Mouse (Mus musculus) CD4-positive, CD25-positive, alpha-beta regulatory T cell, adult 2 months (primary cell): Measurements from ENCODE around the gene Arr3.

Source experiments
- DNase-seq: peaks from one replicate; pipeline ENCODE4 v3.0.0-alpha.2; 2012; ENCODE audit warnings: low read depth, low spot score

Gene Arr3

DNA sequence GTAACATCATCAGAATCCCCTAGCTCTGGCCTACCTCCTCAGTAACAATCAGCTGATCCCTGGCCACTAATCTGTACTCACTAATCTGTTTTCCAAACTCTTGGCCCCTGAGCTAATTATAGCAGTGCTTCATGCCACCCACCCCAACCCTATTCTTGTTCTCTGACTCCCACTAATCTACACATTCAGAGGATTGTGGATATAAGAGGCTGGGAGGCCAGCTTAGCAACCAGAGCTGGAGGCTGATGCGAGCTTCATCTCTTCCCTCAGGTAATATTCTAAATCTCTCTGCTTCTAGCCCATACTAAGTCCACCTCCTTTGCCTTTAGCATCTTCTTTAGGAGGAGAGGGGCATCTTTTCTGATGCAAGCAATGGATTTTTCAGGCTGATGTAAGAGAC, at the start of gene Arr3:
Arr3 (plus strand) TSS at position 184 of the 400 bp plus-strand sequence.
- no peak for DNase-seq

DNA sequence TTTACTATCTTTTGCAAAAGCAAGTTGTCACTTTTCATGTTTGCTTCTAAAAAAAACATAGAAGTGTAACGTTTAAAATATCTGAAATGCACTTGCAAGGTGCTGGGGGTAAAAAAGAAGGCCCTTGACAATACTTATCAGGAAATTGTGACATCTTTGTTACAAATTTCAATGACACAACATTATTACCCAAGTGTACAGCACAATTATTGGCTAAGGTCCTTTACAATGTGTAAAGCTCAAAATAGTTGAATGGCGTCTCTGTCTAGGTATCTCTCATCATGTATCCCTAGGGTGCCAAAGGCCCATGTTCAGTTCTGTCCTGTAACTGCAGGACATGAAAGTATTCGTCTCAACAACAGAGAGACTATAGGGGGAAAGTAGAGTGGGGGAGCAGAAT, 49.3 kb upstream of the Arr3 start:
- no peak for DNase-seq

DNA sequence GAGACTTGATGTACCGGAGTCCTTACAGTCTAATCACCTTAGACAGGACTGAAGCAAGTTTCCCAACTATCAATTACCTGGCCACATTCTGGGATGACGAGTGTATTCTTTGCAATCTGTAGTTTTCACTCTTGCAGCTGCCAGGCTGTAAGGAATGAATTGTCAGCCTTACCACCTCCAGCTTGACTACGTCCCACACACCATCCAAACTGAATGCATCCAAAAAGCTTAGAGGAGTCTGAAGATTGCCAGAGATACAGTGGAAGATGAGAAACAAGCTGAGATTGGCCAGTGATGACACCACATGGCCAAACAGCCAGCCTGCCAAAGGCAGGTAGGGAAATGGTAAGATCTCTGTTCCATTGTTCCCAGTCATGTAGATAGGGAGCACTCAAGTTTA, 39.6 kb upstream of the Arr3 start:
- DNase-seq = no peak

DNA sequence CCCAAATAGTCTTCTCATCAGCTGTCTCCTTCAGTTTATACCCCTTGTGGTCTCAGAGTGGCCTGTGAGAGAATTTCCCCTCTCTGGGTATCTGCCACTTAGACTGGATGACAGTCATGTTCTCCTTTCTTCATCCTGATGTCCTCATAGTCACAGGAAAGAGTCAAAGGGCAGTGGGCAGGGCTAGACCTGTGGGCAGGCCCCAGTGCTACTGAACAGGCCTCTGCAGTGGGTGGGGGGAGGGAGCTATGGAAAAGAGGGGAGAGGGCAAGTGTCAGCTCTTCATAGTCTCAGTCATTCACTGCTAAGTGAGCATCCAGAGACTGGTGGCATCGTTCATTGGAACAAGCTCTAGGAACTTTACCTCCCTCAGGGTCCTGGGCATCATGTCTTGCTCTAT, 33.3 kb upstream of the Arr3 start, which contains the start of gene Awat1:
Awat1 (plus strand) TSS at position 301 of the 400 bp plus-strand sequence.
- no peak for DNase-seq

DNA sequence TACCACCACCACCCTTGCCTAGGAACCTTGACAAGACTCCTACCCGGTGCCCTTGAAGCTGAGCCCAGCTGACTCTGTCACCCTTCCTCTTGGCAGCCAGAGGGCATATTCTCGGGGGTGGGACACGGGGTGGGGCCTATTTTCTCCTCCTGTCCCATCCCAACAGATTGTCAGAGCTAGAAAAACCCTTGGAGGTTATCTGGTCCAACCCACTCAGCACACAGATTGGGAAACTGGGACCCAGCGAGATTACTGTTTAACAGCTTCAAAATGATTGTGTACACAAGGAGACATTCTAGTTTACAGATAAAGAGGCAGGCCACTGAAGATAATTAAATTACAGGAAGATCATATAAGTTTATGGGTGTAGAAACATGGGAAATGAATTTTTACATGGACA, 10.5 kb upstream of the Arr3 start, which contains the start of gene P2ry4:
P2ry4 (minus strand) TSS at position 79 of the 400 bp plus-strand sequence.
- DNase-seq = no peak

DNA sequence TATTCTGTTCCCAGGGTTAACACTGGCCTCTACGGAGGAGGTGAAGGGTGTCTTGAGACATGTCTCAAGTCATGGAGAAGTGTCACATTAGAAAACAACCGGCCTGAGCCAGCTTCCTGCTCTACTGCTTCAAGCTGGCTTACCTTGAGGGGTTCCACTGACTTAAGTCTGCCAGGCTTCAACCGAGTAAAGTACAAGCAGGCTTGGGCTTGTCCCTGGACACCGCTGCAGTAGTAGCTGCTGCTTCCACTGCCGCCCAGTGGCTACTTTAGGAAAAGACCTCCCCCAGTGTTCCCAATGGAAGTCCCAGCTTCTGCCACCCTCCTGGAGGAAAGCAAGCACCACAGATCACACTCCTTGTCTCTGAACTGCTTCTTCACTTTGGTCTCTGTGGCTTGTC, 7.9 kb upstream of the Arr3 start:
- DNase-seq = no peak

DNA sequence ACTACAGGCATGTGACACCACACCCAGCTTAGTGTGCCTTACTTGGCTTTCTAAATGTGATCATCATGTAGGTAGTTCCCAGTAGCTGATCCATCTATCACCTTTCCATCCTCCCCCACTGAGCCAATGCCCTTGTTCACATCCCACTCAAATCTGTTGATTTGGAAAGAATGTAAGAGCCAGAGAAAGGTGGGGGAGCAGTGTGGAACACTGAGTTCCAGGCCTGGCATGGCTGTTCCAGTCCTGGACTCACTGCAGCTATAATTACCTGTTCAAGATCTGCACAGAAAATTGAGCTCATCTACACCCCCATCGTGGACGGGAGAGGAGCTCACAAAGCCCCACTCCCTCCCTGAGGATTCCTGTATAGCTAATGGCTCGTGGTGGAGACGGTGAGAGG, 5.5 kb upstream of the Arr3 start:
- no peak for DNase-seq

DNA sequence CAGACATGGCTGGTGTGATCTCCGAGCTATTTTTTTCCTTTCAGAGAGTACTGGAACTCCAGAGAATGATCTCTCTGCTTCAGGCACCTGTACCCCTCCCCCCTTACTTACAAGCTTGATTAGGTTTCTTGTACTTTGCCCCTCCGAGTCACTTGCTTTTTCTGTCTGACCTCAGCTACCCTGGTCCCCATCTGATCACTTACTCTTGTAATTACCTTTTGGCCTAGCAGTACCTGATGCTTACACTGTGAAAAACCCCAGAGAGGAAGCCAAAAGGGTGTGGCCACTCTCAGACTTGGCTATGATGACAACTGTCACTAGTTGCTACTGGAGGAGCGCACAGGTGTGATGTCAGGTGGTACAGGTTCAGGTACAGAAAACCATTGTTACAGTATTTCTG, 13.2 kb downstream of the Arr3 start:
- DNase-seq = no peak

DNA sequence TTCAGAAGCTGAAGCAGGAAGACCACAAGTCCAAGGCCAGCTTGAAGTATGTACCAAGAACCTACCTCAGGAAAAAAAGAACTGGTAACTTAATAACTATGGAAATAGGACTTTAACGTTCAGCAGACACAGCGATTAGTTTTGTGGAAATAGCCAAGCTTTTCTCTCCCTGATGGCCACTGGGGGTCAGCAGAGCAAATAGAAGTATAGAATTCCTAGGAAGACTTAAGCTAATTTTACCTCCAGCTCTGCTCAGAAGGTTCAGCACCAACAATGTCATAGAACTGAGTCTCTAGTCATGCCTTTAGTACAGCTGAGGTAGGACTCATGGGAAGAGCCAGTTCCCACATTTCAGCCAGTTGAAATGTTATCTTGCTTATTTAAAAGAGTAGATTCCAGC, 16.1 kb downstream of the Arr3 start:
- no peak for DNase-seq

DNA sequence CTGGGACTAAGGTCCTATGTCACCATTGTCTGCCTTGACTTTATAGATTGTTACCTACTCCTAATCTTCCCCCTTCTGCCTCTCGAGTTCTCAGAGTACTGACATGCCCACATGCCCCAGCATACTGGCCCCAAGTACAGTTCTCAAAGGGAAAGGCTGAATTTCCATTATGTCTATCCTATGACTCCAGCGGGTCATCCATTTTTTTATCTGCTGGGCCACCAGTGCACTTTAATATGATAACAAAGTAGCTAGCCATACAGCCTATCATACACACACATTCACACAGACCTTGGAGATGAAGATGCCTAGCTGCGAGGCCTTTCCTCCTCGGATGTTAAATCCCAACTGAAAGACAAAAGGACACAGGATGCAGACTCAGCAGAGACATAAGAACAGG, 18.9 kb downstream of the Arr3 start:
- no peak for DNase-seq

DNA sequence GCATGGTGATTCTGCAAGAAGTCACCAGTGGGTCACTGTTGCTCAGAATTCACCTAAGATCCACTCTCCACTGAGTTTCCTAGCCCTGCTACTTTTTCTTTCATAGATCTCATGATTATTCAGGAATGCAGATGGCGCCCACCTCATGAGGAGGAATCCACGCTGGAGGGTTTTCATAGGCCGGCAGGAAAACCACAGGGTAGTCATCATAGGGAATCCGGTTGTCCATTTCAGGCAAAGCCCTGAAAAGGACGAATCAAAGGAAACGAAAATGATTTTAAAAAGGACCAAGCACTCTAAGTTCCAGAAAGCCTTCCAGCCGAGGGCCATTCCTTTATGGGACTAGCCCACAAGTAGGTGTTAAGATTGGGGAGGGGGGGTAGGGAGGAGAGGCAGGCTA, 19.8 kb downstream of the Arr3 start:
- peak; percentile 11 for DNase-seq

DNA sequence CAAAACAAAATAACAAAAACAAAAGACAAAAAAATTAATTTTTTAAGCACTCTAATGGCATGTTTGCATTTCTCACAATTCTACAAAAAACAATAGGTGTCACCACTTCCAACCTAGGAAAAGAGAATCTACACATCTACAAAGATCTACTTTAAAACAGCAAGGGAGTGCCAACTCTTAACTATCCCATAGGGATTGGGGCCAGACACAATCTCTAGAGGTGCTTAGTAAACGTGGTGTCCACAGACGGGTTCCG, 20.2 kb downstream of the Arr3 start, which contains the start of gene Kif4:
Kif4 (plus strand) TSS at position 192 of the 256 bp plus-strand sequence.
- no peak for DNase-seq

DNA sequence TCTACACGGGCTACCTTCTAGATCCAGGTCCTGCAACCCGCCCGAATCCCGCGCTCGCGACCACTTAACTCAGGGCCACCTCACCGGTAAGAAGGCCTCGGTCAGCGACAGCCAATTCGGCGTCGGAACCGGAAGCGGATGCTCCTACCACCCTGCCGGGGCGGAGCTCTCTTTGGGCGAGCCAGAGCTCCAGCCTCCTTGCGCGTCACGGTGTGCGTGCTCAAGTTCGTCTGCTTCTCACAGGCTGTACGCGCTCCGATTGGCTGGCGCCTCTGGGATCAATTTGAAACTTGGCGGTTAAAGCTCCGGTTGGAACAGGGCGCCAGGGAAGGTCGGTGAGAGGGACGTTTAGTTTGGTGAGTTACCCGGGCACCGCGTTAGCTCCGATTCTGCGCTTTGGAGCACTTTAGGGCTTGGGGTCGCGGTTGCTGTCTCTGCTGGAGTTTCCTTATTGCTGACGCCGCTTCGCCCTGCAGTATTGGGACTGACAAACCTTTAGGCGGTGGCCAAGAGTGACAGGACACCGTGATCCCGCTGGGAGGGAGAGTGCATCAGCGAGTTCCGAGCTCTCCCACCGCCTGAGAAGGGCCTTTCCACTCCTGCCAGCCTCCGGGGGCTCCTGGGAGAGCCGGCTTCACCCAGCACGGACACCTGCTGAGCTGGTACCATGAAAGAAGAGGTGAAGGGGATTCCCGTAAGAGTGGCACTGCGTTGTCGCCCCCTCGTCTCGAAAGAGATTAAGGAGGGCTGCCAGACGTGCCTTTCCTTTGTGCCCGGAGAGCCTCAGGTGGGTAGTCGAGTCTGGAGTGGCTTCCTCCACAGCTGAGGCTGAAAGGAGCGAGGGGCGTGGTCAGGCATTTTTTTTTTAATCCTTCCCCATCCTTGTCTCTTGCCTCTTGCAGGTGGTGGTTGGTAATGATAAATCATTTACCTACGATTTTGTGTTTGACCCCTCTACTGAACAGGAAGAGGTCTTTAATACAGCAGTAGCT, 20.8 kb downstream of the Arr3 start, which contains the start of gene Pdzd11:
Pdzd11 (minus strand) TSS at position 767 of the 992 bp plus-strand sequence.
- DNase-seq = peak; percentile 95

DNA sequence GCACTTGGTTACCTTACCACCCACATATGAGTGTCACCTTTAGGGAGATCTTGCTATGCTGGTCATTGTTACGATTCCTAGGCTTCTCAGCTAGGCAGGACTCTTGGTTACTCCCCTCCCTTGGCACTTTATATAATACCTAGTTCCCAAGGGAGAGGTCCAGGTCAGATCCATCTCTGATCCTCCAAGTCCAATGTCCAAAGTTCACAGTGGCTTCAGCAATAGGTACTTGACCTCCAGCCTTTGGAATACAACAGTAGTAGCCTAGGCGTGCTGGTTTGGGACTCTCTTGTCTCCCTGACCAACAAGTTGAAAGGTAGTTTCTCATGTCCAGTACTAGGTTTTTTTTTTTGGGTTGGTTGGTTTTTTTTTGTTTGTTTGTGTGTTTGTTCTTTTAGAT, 23.8 kb downstream of the Arr3 start:
- no peak for DNase-seq

DNA sequence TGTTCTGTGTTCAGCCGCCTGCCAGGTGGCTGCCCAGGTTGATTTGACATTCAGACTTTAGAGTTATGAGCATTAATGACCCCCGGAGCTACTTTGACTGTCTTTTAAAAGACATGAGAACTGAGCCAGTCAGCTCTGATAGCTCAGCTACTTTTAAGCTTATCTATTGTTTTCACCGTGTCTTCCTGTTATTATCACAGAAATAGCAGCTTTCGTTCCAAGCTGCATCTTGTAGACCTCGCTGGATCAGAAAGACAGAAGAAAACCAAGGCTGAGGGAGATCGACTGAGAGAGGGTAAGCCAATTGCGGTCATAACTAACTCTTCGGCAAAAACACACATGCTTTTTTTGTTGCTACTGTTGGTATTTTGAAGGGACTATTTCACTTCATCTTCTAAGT, 33.2 kb downstream of the Arr3 start:
- DNase-seq = no peak

DNA sequence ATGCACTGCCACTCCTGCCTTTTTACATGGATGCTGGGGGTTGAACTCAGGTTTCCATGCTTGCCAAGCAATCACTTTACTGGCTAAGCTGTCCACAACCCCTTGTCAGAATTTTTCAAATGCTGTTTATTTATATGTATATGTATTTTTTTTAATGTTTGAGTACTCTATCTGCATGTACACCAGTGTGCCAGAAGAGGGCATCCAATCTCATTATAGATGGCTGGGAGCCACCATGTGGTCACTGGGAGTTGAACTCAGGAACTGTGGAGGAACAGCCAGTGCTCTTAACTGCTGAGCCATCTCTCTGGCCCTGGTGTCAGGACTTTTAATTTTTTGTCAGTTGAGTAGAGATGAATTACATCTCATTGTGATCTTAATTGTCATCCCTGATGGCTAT, 47.6 kb downstream of the Arr3 start:
- DNase-seq = peak; percentile 22

DNA sequence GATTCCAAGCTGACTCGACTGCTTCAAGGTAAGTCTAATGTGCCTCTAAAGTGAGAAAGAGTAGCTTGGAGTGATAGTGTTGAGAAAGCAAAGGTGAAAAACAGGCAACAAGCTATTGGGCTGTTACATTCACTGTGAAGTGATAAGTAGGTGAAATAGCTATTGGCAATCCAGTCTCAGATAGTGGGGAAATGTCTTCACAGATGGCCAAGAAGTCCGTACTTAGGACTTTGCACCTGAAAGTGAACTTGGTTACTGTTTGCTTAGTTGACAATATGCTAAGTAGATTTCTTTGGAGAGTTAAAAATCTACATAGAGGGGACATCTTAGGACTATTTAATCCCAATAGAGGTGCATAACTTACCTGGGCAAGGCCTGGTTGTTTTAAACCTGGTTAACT, 59.5 kb downstream of the Arr3 start:
- no peak for DNase-seq
